Mouse (Mus musculus): ENCODE results near the gene Mettl7b. TPM values are rescaled to one million over a fixed set of nuclear protein-coding genes. Genes with fewer than 3 reads are reported as not detected.

Mettl7b gene
- total RNA-seq, 2 experiments from 2014 or later = not detected

DNA sequence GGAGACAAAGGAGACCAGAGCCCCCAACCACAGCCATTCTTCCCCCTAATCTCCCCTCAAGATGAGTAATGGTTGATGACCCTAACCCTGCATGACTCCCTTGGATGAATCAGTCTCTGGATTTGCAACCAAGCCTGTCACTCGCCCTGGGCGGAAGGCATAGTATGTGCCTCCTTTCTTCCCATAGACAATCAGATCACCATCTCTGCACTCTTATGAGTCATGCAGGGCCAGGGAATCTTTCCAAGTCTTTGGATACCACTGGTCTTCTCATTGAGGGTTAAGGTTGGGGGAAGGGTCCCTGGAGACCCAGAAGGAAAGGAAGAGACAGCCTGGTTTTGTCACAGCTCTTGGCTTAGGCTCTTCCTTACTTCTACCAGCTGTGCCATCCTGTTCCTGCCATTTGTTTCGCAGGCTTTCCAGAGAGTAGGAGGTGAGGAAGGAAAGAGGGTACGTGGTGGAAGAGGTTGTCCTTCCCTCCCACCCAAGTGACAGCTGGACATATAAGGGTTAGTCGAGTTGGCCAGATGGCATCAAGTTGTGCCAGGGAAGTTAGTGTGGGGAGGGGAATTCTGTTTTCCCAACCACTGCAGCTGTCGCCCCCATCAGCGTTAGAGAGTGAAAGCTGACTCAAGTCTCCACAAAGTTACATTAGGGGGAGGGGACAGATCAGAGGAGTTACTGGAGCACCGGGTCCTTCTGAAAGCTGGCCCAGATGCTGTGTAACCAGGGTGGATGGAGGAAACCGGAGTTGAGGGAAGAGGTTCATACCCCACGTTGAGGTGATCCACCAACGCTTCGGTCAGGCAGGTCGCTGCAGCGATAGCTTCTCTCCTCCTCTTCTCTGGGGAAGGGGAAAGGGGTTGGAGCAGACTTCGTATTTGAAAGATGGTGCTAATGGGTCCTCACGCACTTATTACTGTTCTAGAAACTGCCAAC, 38.6 kb downstream of the Mettl7b start:
- ATAC-seq (replicated peaks; ENCODE audit: low FRiP score, poor library complexity, severe bottlenecking) = no peak

GRCm38 (mm10) chr10:128921251-128921650, 39.5 kb downstream of the Mettl7b start:
- ATAC-seq (replicated peaks; ENCODE audit: low FRiP score, poor library complexity, severe bottlenecking) = no peak

- no peak for ATAC-seq (replicated peaks; ENCODE audit: low FRiP score, poor library complexity, severe bottlenecking)
Observed at GRCm38 (mm10) chr10:128920736-128921161, 40.0 kb downstream of the Mettl7b start.

- ATAC-seq (replicated peaks; ENCODE audit: low FRiP score, poor library complexity, severe bottlenecking) = no peak
Observed at GRCm38 (mm10) chr10:128919966-128920365, 40.8 kb downstream of the Mettl7b start.

- no peak for ATAC-seq (replicated peaks; ENCODE audit: low FRiP score, poor library complexity, severe bottlenecking)
Observed at GRCm38 (mm10) chr10:128919203-128919631, 41.6 kb downstream of the Mettl7b start.

DNA sequence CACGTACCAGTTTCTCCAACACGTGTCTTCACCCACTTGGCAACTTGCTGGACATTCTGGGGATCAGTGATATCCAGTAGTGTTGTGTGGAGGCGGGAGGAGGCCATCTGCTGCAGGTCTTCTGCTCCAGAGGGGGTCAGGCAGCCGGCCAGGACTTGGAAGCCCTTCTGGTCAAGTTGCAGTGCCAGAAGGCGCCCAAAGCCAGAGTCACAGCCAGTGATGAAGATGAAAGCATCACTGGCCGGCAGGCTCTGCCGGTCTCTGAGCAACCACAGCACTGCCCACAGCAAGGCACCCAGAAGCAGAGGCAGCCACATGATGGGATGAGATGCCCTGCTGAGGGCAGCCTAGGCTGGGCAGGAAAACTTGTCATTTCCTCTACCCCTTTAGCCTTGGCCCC, 42.5 kb downstream of the Mettl7b start:
- no peak for ATAC-seq (replicated peaks; ENCODE audit: low FRiP score, poor library complexity, severe bottlenecking)

DNA sequence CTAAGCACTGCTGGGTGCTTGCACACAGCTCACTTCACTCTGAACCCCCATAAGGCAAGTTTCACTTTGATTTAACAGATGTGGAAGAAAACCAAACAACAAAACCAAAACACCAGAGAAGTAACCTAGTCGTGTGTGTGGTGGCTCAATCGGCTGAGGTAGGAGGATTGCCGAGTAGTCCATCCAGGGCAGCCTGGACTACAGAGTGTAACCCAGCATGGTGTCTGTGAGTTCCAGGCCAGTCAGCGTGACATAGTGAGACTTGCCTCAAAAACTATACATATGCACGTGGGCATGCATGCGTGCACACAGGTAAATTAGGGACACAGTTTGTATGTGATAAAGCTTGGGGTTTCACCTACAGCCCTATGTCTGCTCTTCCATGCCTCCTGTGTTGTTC, 43.4 kb downstream of the Mettl7b start:
- ATAC-seq (replicated peaks; ENCODE audit: low FRiP score, poor library complexity, severe bottlenecking) = no peak

GRCm38 (mm10) chr10:128916665-128917064, 44.1 kb downstream of the Mettl7b start:
- ATAC-seq (replicated peaks; ENCODE audit: low FRiP score, poor library complexity, severe bottlenecking) = no peak

DNA sequence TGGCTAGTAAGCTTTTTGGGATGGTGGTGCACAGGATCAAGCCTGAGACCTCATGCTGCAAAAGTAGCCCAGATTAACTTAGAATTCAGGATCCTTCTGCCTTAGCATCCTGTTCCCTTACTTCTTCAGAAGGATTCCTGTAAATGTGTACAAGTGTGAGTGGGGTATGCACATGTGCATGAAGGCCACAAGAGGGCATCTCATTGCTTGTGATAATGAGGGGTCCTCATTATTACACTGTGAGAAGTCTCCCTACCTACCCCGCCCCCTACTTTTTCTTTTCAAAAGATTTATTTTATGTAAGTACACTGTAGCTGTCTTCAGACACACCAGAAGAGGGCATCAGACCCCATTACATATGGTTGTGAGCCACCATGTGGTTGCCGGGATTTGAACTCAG, 45.2 kb downstream of the Mettl7b start:
- no peak for ATAC-seq (replicated peaks; ENCODE audit: low FRiP score, poor library complexity, severe bottlenecking)

DNA sequence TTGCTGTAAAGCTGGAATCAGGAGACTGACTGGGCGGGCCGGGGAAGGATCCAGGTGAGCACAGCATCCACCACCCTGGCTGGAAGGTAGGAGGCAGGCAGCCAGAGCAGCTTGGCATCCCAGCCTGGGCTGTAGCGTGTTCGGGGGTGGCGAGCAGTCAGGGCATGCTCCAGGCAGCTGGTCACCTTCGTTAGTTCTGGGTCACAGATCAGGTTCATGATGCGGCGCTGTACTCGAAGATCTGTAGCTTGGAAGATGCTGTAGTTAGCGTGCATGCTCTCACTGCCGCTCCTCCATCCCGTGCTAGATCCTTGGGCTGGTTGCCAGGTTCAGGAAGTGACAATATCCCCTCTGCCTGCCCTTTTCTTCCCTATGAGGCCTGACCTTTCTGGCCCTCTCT, 47.1 kb downstream of the Mettl7b start:
- 0 out of 2 replicates have a peak, but pooled peaks have one; percentile 30 for ATAC-seq (replicated peaks; ENCODE audit: low FRiP score, poor library complexity, severe bottlenecking)

DNA sequence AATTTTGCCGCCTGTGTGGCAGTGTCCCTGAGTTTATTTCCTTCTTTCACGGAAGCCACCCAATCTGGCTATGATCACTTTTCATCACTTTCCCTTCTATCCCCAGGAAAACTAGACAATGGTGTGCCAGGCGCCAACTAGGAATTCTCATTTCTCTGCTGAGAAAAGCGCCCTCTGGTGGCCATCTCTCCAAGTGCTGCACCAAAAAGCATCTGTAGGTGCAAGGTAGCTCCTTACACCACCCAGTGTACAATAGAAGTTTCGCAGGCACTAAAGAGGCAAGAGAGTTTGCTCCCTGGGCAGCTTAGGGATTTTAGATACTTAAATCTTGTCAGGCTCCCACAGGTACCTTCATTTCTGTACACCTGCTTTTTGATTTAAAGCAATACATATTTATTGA, 47.6 kb downstream of the Mettl7b start:
- ATAC-seq (replicated peaks; ENCODE audit: low FRiP score, poor library complexity, severe bottlenecking) = peak; percentile 66

- ATAC-seq (replicated peaks; ENCODE audit: low FRiP score, poor library complexity, severe bottlenecking) = no peak
Observed at GRCm38 (mm10) chr10:128912791-128913190, 48.0 kb downstream of the Mettl7b start.

DNA sequence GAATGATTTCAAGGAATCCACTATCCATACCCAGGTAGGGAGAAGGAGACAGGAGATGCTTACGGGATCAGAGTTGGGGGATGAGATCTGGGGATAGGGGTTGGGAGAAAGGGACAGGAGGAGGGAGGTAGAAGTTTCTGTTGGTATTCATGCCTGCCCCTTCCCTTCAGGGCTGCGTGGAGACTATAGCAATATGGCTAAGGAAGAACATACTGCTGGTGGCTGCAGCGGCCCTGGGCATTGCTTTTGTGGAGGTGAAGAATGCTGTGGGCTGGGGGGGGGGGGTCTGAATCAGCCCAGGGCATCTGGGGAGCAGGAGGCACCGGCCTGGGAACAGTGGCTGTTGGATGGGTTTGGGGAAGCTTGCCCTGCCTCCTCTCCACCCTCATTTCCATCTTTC, 48.5 kb downstream of the Mettl7b start:
- ATAC-seq (replicated peaks; ENCODE audit: low FRiP score, poor library complexity, severe bottlenecking) = no peak

- no peak for ATAC-seq (replicated peaks; ENCODE audit: low FRiP score, poor library complexity, severe bottlenecking)
Observed at GRCm38 (mm10) chr10:128911430-128911829, 49.4 kb downstream of the Mettl7b start.

DNA sequence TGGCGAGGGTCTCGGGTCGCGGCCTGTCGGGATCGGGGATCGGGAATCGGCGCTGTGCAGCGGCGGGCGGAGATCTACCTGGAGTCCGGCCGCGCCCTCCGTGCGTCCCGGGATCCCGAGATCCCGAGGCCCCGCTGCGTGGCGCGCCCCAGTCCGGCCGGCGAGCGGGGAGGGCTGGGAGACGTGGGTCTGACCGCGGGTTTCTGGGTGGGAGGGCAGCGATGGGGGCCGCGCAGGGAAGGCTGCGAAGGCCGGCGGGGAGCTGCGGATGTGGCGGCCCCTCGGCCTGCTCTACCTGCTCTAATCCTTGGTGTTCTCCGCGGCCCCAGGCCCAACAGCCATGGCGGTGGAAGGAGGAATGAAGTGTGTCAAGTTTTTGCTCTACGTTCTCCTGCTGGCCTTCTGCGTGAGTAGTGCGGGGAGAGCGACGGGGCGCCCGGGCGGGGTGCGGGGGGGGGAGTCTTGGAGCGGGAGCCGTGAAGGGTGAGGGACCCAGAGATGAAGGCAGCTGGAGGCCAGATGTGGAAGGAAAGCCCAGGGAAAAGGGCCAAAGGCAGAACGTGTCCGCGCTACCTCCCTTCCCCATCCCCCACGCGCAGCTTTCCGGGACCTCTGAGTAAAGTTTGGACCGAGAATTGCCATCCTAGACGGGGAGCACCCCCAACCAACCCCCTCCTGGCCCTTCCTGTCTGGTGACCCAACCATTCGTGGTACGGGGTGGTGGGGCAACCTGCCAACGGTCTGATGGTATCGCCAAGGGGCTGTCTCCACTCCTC, 50.5 kb downstream of the Mettl7b start:
- no peak for ATAC-seq (replicated peaks; ENCODE audit: low FRiP score, poor library complexity, severe bottlenecking)

- ATAC-seq (replicated peaks; ENCODE audit: low FRiP score, poor library complexity, severe bottlenecking) = no peak
Observed at GRCm38 (mm10) chr10:128909567-128910028, 51.2 kb downstream of the Mettl7b start.

- no peak for ATAC-seq (replicated peaks; ENCODE audit: low FRiP score, poor library complexity, severe bottlenecking)
Observed at GRCm38 (mm10) chr10:128908778-128909448, 51.9 kb downstream of the Mettl7b start.

Measured in erythroid progenitor cell, adult 5-6 weeks (primary cell).